Mouse (Mus musculus) spleen, adult 2 months (tissue): ENCODE data around the gene Naa25. TPM values are rescaled to one million over a fixed set of nuclear protein-coding genes. Genes with fewer than 3 reads are reported as not detected.
"Not testable (repeated sequence)": the region's sequence is repeated elsewhere in the genome, so short reads cannot be mapped to it uniquely, and the experiment has no call there.

Experiments used
- DNase-seq, 2 experiments: peaks; one replicate each; pipeline versions ENCODE4 v3.0.0 to v3.0.0-alpha.2; 2012 to 2021; ENCODE audit warnings: low spot score in 2 of 2, low read depth in 1 of 2
- H3K27ac ChIP-seq: fragments of 200-500 bp; 2 replicates; pipeline ENCODE4 v1.5.1; 2012; ENCODE audit warnings: low read length, inconsistent platforms; ENCODE audit not compliant: insufficient read depth
- H3K27me3 ChIP-seq: fragments of 200-500 bp; 2 replicates; pipeline ENCODE4 v1.6.1; 2012; ENCODE audit warnings: mild to moderate bottlenecking, moderate library complexity, low read length, inconsistent platforms; ENCODE audit not compliant: control insufficient read depth, insufficient read depth
- H3K36me3 ChIP-seq: fragments of 200-500 bp; 2 replicates; pipeline ENCODE4 v1.6.1; 2012; ENCODE audit warnings: mild to moderate bottlenecking, low read length, inconsistent platforms; ENCODE audit not compliant: control insufficient read depth, insufficient read depth
- H3K4me1 ChIP-seq: fragments of 200-500 bp; 2 replicates; pipeline ENCODE4 v1.6.1; 2011; ENCODE audit warnings: inconsistent platforms; ENCODE audit not compliant: control insufficient read depth, insufficient read depth, insufficient read length
- H3K4me3 ChIP-seq: fragments of 200-500 bp; 2 replicates; pipeline ENCODE4 v1.5.1; 2011; ENCODE audit warnings: mild to moderate bottlenecking, inconsistent platforms; ENCODE audit not compliant: insufficient read depth, insufficient read length; ENCODE audit errors: extremely low read depth
- CTCF ChIP-seq: fragments of 200-500 bp; IDR thresholded peaks from 2 replicates; pipeline ENCODE4 v1.5.1; 2011; ENCODE audit warnings: mild to moderate bottlenecking, inconsistent platforms; ENCODE audit not compliant: insufficient read depth, insufficient read length, insufficient replicate concordance; ENCODE audit errors: extremely low read depth
- POLR2A ChIP-seq: fragments of 200-500 bp; IDR thresholded peaks from 2 replicates; pipeline ENCODE4 v1.6.1; 2011; ENCODE audit warnings: low read depth, low read length, inconsistent platforms
- WGBS: fragments of 180-500 bp; shearing (Covaris S2); methylation state at CpG from one replicate; pipeline ENCODE4 v1.1.7; 2018; 5-methylcytosine and 5-hydroxymethylcytosine counted together
- polyA plus RNA-seq: library from polyadenylated mRNA; depleted of rRNA; stranded (reverse); fragments of >200 nt; gene quantifications from 2 replicates; pipeline ENCODE4 v1.2.3, GENCODE M21; 2012

Naa25 gene
- polyA plus RNA-seq, 1 experiment: 7.5 TPM

DNA sequence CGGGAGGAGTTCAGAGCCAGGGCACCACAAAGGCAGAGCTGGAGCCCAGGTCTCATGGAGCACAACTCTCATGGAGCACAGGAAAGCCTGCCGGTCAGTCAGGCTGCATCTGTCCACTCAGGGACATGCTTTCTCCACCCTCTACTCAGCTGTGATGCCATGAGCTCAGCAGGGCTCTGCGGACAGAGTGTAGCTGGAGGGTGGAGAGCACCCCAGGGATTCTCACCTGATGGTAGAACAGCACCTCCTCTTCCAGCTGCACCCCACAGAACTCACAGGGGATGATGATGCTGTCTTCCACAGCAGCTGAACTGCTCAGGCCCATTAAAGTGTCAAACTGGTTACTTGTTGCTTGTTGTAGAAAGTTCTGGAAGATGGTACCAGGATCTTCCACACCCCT, 22.9 kb upstream of the Naa25 start:
- WGBS: 93% methylated on average over 3 of the region's 3 CpGs
- TF ChIP-seq CTCF: no peak
- no peak for TF ChIP-seq POLR2A
- H3K36me3 ChIP-seq: peaks cover 58% of the 10 kb centered on the region
- H3K4me3 ChIP-seq: no peak overlapping the region
- H3K4me1 ChIP-seq: no peaks in the 10 kb centered on the region
- DNase-seq: no peak
- no peak overlapping the region for H3K27ac ChIP-seq
- no peaks in the 10 kb centered on the region for H3K27me3 ChIP-seq

DNA sequence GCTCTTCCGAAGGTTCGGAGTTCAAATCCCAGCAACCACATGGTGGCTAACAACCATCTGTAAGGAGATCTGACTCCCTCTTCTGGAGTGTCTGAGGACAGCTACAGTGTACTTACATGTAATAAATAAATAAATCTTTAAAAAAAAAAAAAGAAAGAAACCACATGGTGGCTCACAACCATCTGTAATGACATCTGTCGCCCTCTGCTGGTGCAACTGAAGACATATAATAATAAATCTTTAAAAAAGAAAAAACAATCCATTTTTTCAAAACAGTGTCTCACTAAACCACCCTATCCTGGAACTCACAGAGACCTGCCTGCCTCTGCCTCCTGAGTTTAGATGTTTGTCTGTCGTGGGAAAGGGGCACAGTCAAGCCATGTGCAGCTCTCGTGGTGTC, 20.8 kb upstream of the Naa25 start:
- peak; percentile 20 to 48 for DNase-seq
- WGBS: 68% methylated on average over 5 of the region's 5 CpGs
- not testable (repeated sequence) for H3K27me3 ChIP-seq, H3K4me1 ChIP-seq, H3K4me3 ChIP-seq, H3K27ac ChIP-seq
- H3K36me3 ChIP-seq: peaks cover 56% of the 10 kb centered on the region

DNA sequence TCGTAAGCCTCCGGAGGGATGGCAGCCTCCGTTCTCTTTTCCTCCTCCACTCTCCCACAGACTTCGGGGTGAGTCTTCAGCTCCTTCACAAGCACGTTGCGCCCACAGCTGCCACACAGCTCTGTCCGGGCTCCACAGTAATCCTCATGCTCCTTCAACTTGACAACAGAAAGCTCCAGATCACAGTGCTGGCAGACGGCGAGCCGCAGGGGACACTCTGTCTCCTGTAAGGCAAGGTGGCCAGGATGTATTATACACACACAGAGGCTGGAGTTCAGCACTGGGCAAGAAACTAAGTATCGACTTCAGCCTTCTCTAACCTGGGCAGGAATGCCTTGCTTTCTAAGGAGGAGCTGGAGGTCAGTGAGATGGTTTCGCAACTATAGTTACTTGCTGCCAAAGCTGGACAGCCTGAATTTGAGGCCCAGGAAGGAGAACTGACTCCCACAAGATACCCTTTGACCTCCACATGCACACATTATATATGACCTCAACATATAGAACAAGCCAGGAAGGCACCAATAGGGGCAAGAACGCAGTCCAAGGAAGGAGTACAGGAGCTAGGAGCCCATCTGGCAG, 19.0 kb upstream of the Naa25 start:
- Histone ChIP-seq H3K4me1 (peaks cover 3% of the 10 kb centered on the region; the same call in 1 of the 2 replicates), H3K27me3 (no peaks in the 10 kb centered on the region), H3K4me3 (no peak overlapping the region), H3K36me3 (peaks cover 39% of the 10 kb centered on the region), H3K27ac (no peak overlapping the region)
- TF ChIP-seq POLR2A: no peak
- no peak for TF ChIP-seq CTCF
- no peak for DNase-seq
- WGBS: 93% methylated on average over 13 of the region's 13 CpGs

DNA sequence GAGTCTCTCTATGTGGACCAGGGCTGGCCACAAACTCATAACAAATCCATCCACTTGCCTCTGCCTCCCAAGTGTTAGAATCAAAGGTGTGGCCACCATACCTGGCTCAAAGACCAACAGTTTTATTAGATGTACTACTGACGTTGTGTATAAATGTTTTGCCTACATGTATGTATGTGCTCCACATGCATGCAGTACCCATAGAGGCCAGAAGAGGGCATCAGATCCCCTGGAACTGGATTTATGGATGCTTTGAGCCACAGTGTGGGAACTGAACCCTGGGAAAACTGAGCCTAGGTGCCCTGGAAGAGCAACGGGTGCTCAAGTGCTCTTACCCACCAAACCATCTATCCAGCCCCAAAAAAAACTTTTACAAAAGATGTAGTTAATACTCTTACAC, 17.0 kb upstream of the Naa25 start:
- Histone ChIP-seq H3K4me3 (no peak overlapping the region), H3K36me3 (peaks cover 25% of the 10 kb centered on the region), H3K27me3 (no peaks in the 10 kb centered on the region), H3K4me1 (peaks cover 5% of the 10 kb centered on the region; the same call in 1 of the 2 replicates), H3K27ac (no peak overlapping the region)
- TF ChIP-seq POLR2A (no peak), CTCF (no peak)
- WGBS: 99% methylated on average over 2 of the region's 2 CpGs
- no peak for DNase-seq

DNA sequence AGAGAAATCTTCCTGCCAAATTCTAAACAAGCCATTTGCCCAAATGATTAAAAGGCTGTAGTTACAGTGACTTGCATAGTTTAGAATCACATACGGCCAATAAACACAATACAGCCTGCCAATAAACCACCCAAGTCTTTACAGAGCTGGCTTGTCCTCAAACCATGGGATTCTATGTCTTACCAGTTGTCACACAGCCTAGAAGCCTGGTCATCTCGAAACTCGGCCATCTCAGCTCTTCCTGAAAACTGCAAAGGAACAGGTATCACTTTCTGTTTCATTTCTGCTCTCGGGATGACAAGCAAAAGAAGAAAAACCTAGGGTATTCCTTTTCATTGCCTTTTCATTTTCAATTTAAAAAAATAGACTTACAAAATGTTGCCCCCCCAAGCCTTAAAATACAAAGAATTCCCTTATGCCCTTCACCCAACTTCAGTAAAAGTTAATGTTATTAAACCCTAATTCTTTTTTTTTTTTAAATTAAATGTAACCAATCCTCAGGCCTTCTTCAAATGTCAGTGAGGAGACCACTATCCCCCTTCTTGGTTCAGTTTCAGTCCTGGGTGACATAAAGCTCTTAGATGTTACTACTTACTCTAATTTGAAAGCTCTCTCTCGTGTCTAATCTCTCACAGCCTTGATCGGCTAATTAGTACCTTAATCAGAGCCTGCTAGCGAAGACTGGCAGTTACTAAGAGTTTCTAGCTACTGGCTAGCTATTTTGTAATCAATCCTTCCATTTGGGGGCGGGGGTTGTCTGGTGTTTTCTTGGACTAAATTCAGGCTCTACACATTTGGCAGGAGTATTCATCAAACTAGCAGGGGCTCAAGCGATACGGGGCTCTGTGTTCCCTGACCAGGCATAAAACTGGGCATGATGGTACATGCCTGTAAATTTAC, 13.6 kb upstream of the Naa25 start:
- no peaks in the 10 kb centered on the region for H3K27me3 ChIP-seq
- H3K4me3 ChIP-seq: peak overlapping the region; percentile 80
- peaks cover 5% of the 10 kb centered on the region; the same call in 1 of the 2 replicates for H3K4me1 ChIP-seq
- TF ChIP-seq CTCF (no peak), POLR2A (no peak)
- 22% methylated on average over 10 of the region's 10 CpGs for WGBS
- peak overlapping the region; percentile 3; the same call in 1 of the 2 replicates for H3K27ac ChIP-seq
- H3K36me3 ChIP-seq: peaks cover 7% of the 10 kb centered on the region
- DNase-seq: no peak

DNA sequence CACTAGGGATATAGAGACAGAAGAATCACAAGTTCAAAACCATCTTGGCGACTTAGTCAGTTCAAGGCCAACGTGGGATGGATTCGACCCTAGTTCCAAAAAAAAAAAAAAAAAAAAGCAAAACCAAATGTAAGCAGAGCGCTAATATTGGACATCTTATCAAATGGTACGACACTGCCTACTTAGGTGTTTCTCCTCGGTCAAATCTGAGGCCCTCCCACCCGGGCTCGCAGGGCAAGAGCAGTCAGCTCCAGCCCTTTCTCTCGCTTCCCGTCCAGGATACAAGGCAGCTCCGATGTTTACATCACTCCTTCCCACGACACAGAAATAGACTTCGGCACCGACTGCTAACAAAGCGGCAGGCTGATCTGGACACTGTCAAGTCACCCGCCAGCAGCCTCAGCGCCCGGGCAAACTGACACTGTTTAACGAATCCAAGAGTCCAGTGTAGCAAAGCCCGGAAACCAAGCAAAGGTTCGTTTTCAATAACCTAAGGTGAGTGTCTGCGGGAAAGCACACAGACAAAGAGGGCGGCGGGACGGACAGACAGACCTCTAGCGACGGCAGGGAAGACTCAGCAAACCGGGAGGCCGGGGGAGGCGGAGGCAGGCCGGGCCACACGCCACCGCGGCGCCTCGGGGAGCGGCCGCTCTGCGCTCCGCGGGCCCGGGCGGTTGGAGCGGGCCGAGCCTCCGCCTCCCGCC, 12.8 kb upstream of the Naa25 start:
- H3K36me3 ChIP-seq: peaks cover 5% of the 10 kb centered on the region
- peak overlapping the region; percentile 80 for H3K4me3 ChIP-seq
- H3K27ac ChIP-seq: peak overlapping the region; percentile 80
- peaks cover 5% of the 10 kb centered on the region; the same call in 1 of the 2 replicates for H3K4me1 ChIP-seq
- WGBS: 2% methylated on average over 34 of the region's 47 CpGs
- TF ChIP-seq CTCF: no peak
- TF ChIP-seq POLR2A: no peak
- peak in 1 of 2 experiments; percentile 17 for DNase-seq
- no peaks in the 10 kb centered on the region for H3K27me3 ChIP-seq
